In genomic region chr15:63997705-63998409, GRCm38 (mm10) we compare ENCODE assay signal across 8 mouse cellular contexts.
DNase-seq lines count a peak whose midpoint lies in the region; ATAC-seq lines count a peak whose summit lies in the region.

No protein-coding gene starts in this region.

- H3K9me3 ChIP-seq in hindbrain, embryonic 12.5 days (replicated peaks): no peaks in the 10 kb centered on the region

- H3K27ac ChIP-seq in hindbrain, embryonic 12.5 days: peak overlapping the region; percentile 98

- H3K36me3 ChIP-seq in hindbrain, embryonic 12.5 days: no peaks in the 10 kb centered on the region

- under 1% methylated on average over 80 of the region's 104 CpGs for WGBS in hindbrain, embryonic 12.5 days

- peak overlapping the region; percentile 89 for H3K4me3 ChIP-seq in hindbrain, embryonic 12.5 days

- H3K27me3 ChIP-seq in hindbrain, embryonic 12.5 days: no peaks in the 10 kb centered on the region

- peak; percentile 99 for DNase-seq in Muller cell, postnatal 12 days (ENCODE audit: inconsistent ontology term)
- peak; percentile 99 for DNase-seq in cerebellum, adult 9-11 months
- DNase-seq in frontal cortex, postnatal 10 days (ENCODE audit: low spot score in 2 of 2): peak; percentile 90
- DNase-seq in layer of hippocampus, postnatal 14 days (ENCODE audit: low spot score in 2 of 2): peak; percentile 85 to 93
- peak; percentile 95 for DNase-seq in lung, postnatal 14 days
- DNase-seq in retina, adult 2 months (ENCODE audit: low read depth, low spot score): peak; percentile 98
- peak; percentile 90 to 94 for DNase-seq in thymus, postnatal 36 days

- ATAC-seq in hindbrain, embryonic 12.5 days (ENCODE audit: low FRiP score): peak; percentile 98

- H3K9ac ChIP-seq in hindbrain, embryonic 12.5 days: peak overlapping the region; percentile 94

- H3K4me2 ChIP-seq in hindbrain, embryonic 12.5 days (replicated peaks): peak overlapping the region; percentile 77

- H3K4me1 ChIP-seq in hindbrain, embryonic 12.5 days: peaks cover 30% of the 10 kb centered on the region

Comparison
In these comparisons a context has a peak if more than half of its experiments do, and no peak if none do; other contexts are left out.
1. Peak in every context shown above with its lines: DNase-seq, ATAC-seq, H3K4me3 ChIP-seq and H3K27ac ChIP-seq.